Mouse (Mus musculus) midbrain, embryonic 12.5 days (tissue): Measurements from ENCODE around the gene Ttc9c. TPM values are rescaled to one million over a fixed set of nuclear protein-coding genes. Genes with fewer than 3 reads are reported as not detected.

Experiments
- ATAC-seq: fragments of 200-750 bp; cut with Nextera tagmentation; 2 replicates; pipeline ENCODE4 v1.8.0; 2017; ENCODE audit warnings: low read depth, moderate TSS enrichment, moderate library complexity; ENCODE audit not compliant: low FRiP score
- H3K27ac ChIP-seq: fragments of 300-500 bp; sonication (generic); replicated peaks from 2 replicates; pipeline ENCODE4 v1.5.1; 2016; ENCODE audit warnings: mild to moderate bottlenecking
- H3K27me3 ChIP-seq: fragments of 300-500 bp; sonication (generic); 2 replicates; pipeline ENCODE4 v1.6.1; 2016; ENCODE audit warnings: mild to moderate bottlenecking
- H3K36me3 ChIP-seq: fragments of 300-500 bp; sonication (generic); 2 replicates; pipeline ENCODE4 v1.6.1; 2016
- H3K4me1 ChIP-seq: fragments of 300-500 bp; sonication (generic); 2 replicates; pipeline ENCODE4 v1.6.1; 2016
- H3K4me2 ChIP-seq: fragments of 300-500 bp; sonication (generic); replicated peaks from 2 replicates; pipeline ENCODE4 v1.6.1; 2016; ENCODE audit warnings: mild to moderate bottlenecking, moderate library complexity
- H3K4me3 ChIP-seq: fragments of 300-500 bp; sonication (generic); 2 replicates; pipeline ENCODE4 v1.5.1; 2016; ENCODE audit warnings: mild to moderate bottlenecking
- H3K9ac ChIP-seq: fragments of 300-500 bp; sonication (generic); replicated peaks from 2 replicates; pipeline ENCODE4 v1.6.1; 2016; ENCODE audit warnings: mild to moderate bottlenecking, moderate library complexity
- H3K9me3 ChIP-seq: fragments of 300-500 bp; sonication (generic); 2 replicates; pipeline ENCODE4 v1.6.1; 2016; ENCODE audit warnings: mild to moderate bottlenecking
- WGBS: fragments of 180-500 bp; shearing (Covaris S2); methylation state at CpG from one replicate; pipeline ENCODE4 v1.1.7; 2016; 5-methylcytosine and 5-hydroxymethylcytosine counted together
- polyA plus RNA-seq: library from polyadenylated mRNA; unstranded; fragments of >200 nt; fragmentation: Nextera tagmentation; extraction: Ambion mirVana; gene quantifications from 2 replicates; pipeline ENCODE4 v1.2.1, GENCODE M21; 2016

Ttc9c gene
- polyA plus RNA-seq, 1 experiment from 2014 or later, result 65.7 TPM

DNA sequence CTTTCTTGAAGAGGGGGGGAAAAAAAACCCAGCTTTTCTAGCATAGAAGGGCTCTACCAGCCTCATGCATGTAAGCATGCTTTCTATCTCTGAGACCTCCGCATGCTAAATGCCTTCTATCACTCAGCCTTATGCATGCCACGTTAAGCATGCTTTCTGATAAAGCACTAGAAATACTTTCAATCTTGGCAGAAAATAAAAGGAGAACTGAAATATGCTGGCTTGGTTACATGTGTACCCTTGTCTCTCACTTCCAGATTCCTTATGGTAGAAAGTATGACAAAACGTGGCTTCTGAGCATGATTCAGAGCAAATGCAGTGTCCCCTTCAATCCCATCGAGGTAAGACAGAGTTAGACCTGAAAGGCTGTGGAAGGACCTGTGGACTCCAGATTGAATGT, 55.9 kb downstream of the Ttc9c start:
- peaks cover 64% of the 10 kb centered on the region for H3K36me3 ChIP-seq
- ATAC-seq, result no peak

DNA sequence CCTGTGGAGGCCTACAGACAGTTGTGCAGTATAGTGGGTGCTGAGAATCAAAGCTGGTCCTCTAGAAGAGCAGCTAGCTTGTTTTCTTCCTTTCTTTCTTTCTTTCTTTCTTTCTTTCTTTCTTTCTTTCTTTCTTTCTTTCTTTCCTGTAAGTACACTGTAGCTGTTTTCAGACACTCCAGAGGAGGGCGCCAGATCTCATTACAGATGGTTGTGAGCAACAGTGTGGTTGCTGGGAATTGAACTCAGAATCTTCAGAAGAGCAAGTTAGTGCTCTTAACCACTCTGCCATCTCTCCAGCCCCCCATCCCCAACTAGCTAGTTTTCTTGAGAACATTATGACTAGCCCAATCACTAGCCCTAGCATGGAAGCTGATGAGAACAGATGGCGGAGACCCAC, 58.4 kb downstream of the Ttc9c start:
- no peak overlapping the region for H3K27ac ChIP-seq
- no peak overlapping the region for H3K4me2 ChIP-seq
- ATAC-seq, result no peak
- WGBS, result 85% methylated on average over 2 of the region's 2 CpGs
- peaks cover 40% of the 10 kb centered on the region for H3K36me3 ChIP-seq
- no peak overlapping the region for H3K4me3 ChIP-seq
- no peaks in the 10 kb centered on the region for H3K27me3 ChIP-seq
- no peak overlapping the region for H3K9ac ChIP-seq
- H3K4me1 ChIP-seq, result peaks cover 20% of the 10 kb centered on the region
- H3K9me3 ChIP-seq, result 0 out of 2 replicates have a peak, but pooled peaks cover 7% of the 10 kb centered on the region

More for the DNA sequence above, 55.9 kb downstream of the Ttc9c start:
- Histone ChIP-seq H3K4me2 (no peak overlapping the region), H3K9ac (no peak overlapping the region), H3K4me3 (no peak overlapping the region), H3K27ac (no peak overlapping the region), H3K27me3 (no peaks in the 10 kb centered on the region), H3K4me1 (peaks cover 7% of the 10 kb centered on the region), H3K9me3 (0 out of 2 replicates have a peak, but pooled peaks cover 7% of the 10 kb centered on the region)
- 96% methylated on average over 4 of the region's 4 CpGs for WGBS

Other genes with a start within 250 kb of the Ttc9c start
- 0.77 and 0.89 TPM in 2 replicates for gene Slc22a8, start 228.1 kb downstream of the Ttc9c start, polyA plus RNA-seq
- 3.6 and 4.2 TPM in 2 replicates for gene Slc22a6, start 201.3 kb downstream of the Ttc9c start, polyA plus RNA-seq
- 0.50 and 0.59 TPM in 2 replicates for gene Chrm1, start 155.5 kb downstream of the Ttc9c start, polyA plus RNA-seq
- 138 and 150 TPM in 2 replicates for gene Slc3a2, start 96.0 kb downstream of the Ttc9c start, polyA plus RNA-seq
- 78.5 and 80.7 TPM in 2 replicates for gene Wdr74, start 83.5 kb downstream of the Ttc9c start, polyA plus RNA-seq
- gene 1700092M07Rik, start 78.6 kb downstream of the Ttc9c start, polyA plus RNA-seq, result 3.3 and 4.5 TPM in 2 replicates
- 121 and 127 TPM in 2 replicates for gene Stx5a, start 77.9 kb downstream of the Ttc9c start, polyA plus RNA-seq
- 210 and 224 TPM in 2 replicates for gene Nxf1, start 62.3 kb downstream of the Ttc9c start, polyA plus RNA-seq
- gene Tmem223, start 48.3 kb downstream of the Ttc9c start, polyA plus RNA-seq, result 211 and 214 TPM in 2 replicates
- gene Tmem179b, start 44.9 kb downstream of the Ttc9c start, polyA plus RNA-seq, result 40.4 TPM in 2 replicates
- gene Taf6l, start 32.9 kb downstream of the Ttc9c start, polyA plus RNA-seq, result 34.5 and 35.5 TPM in 2 replicates
- gene Polr2g, start 20.8 kb downstream of the Ttc9c start, polyA plus RNA-seq, result 154 and 160 TPM in 2 replicates
- gene Zbtb3, start 16.8 kb downstream of the Ttc9c start, polyA plus RNA-seq, result 8.3 and 8.8 TPM in 2 replicates
- gene Hnrnpul2, start 677 bp upstream of the Ttc9c start, polyA plus RNA-seq, result 6.0 and 6.4 TPM in 2 replicates
- not detected in 2 replicates for gene AC129217.1, start 10.4 kb upstream of the Ttc9c start, polyA plus RNA-seq
- 68.0 and 68.7 TPM in 2 replicates for gene Bscl2, start 18.1 kb upstream of the Ttc9c start, polyA plus RNA-seq
- 174 and 180 TPM in 2 replicates for gene Gng3, start 19.9 kb upstream of the Ttc9c start, polyA plus RNA-seq
- 0.55 and 0.62 TPM in 2 replicates for gene Lrrn4cl, start 31.4 kb upstream of the Ttc9c start, polyA plus RNA-seq
- 172 and 175 TPM in 2 replicates for gene Ubxn1, start 52.2 kb upstream of the Ttc9c start, polyA plus RNA-seq
- gene Uqcc3, start 61.6 kb upstream of the Ttc9c start, polyA plus RNA-seq, result 59.6 and 63.5 TPM in 2 replicates
- 92.7 and 97.2 TPM in 2 replicates for gene Lbhd1, start 64.4 kb upstream of the Ttc9c start, polyA plus RNA-seq
- gene Gm49403, start 64.6 kb upstream of the Ttc9c start, polyA plus RNA-seq, result not detected in 2 replicates
- 81.0 and 87.1 TPM in 2 replicates for gene 1810009A15Rik, start 69.5 kb upstream of the Ttc9c start, polyA plus RNA-seq
- not detected in 2 replicates for gene Gm49416, start 69.6 kb upstream of the Ttc9c start, polyA plus RNA-seq
- 46.2 and 46.6 TPM in 2 replicates for gene Ints5, start 73.7 kb upstream of the Ttc9c start, polyA plus RNA-seq
- 111 and 115 TPM in 2 replicates for gene Ganab, start 78.7 kb upstream of the Ttc9c start, polyA plus RNA-seq
- gene B3gat3, start 101.0 kb upstream of the Ttc9c start, polyA plus RNA-seq, result 71.9 and 72.5 TPM in 2 replicates
- gene Rom1, start 110.0 kb upstream of the Ttc9c start, polyA plus RNA-seq, result 2.1 and 2.2 TPM in 2 replicates
- 14.9 and 15.8 TPM in 2 replicates for gene Eml3, start 110.2 kb upstream of the Ttc9c start, polyA plus RNA-seq
- gene Mta2, start 122.5 kb upstream of the Ttc9c start, polyA plus RNA-seq, result 189 and 192 TPM in 2 replicates
- 34.0 and 34.2 TPM in 2 replicates for gene Tut1, start 134.5 kb upstream of the Ttc9c start, polyA plus RNA-seq
- 338 and 351 TPM in 2 replicates for gene Eef1g, start 147.7 kb upstream of the Ttc9c start, polyA plus RNA-seq
- gene Ahnak, start 170.0 kb upstream of the Ttc9c start, polyA plus RNA-seq, result 7.6 and 12.2 TPM in 2 replicates